Mouse (Mus musculus) limb, embryonic 14.5 days (tissue): ENCODE measurements around the gene Aatf. TPM values are rescaled to one million over a fixed set of nuclear protein-coding genes. Genes with fewer than 3 reads are reported as not detected.

Experiments
- ATAC-seq: fragments of 200-750 bp; cut with Nextera tagmentation; 2 replicates; pipeline ENCODE4 v1.8.0; 2017; ENCODE audit warnings: low read depth, moderate number of reproducible peaks, moderate TSS enrichment; ENCODE audit not compliant: low FRiP score
- DNase-seq: peaks from one replicate; pipeline ENCODE4 v3.0.0-alpha.2; 2015; ENCODE audit warnings: low spot score
- H3K27ac ChIP-seq: fragments of 300-500 bp; sonication (generic); replicated peaks from 2 replicates; pipeline ENCODE4 v1.5.1; 2014; ENCODE audit warnings: low read depth, mild to moderate bottlenecking, low read length, moderate library complexity, mixed read lengths
- H3K27me3 ChIP-seq: fragments of 300-500 bp; sonication (generic); 2 replicates; pipeline ENCODE4 v1.6.1; 2014; ENCODE audit warnings: low read length, mixed read lengths; ENCODE audit not compliant: control insufficient read depth, insufficient read depth
- H3K36me3 ChIP-seq: fragments of 300-500 bp; sonication (generic); 2 replicates; pipeline ENCODE4 v1.6.1; 2014; ENCODE audit warnings: mild to moderate bottlenecking, low read length, moderate library complexity, mixed read lengths; ENCODE audit not compliant: control insufficient read depth, insufficient read depth
- H3K4me1 ChIP-seq: fragments of 300-500 bp; sonication (generic); 2 replicates; pipeline ENCODE4 v1.6.1; 2014; ENCODE audit warnings: antibody characterized with exemption, low read length, mixed read lengths; ENCODE audit not compliant: control insufficient read depth, insufficient read depth
- H3K4me2 ChIP-seq: fragments of 300-500 bp; sonication (generic); replicated peaks from 2 replicates; pipeline ENCODE4 v1.6.1; 2014; ENCODE audit warnings: low read depth, mild to moderate bottlenecking, low read length, moderate library complexity; ENCODE audit not compliant: severe bottlenecking
- H3K4me3 ChIP-seq: fragments of 300-500 bp; sonication (generic); replicated peaks from 2 replicates; pipeline ENCODE4 v1.5.1; 2014; ENCODE audit warnings: low read length
- H3K9ac ChIP-seq: fragments of 300-500 bp; sonication (generic); 2 replicates; pipeline ENCODE4 v1.6.1; 2014; ENCODE audit warnings: mild to moderate bottlenecking, low read depth, low read length, moderate library complexity; ENCODE audit not compliant: severe bottlenecking
- H3K9me3 ChIP-seq: fragments of 300-500 bp; sonication (generic); 2 replicates; pipeline ENCODE4 v1.6.1; 2016; ENCODE audit warnings: low read length; ENCODE audit not compliant: control insufficient read depth
- POLR2A ChIP-seq: fragments of 200-500 bp; IDR thresholded peaks from 2 replicates; pipeline ENCODE4 v1.8.0; 2012; ENCODE audit warnings: inconsistent platforms, mild to moderate bottlenecking, moderate library complexity, borderline replicate concordance; ENCODE audit not compliant: insufficient read depth, insufficient read length; ENCODE audit errors: extremely low read depth
- WGBS: fragments of 180-500 bp; shearing (Covaris S2); extraction: QIAGEN DNeasy Blood & Tissue Kit; methylation state at CpG from one replicate; pipeline ENCODE4 v1.1.7; 2014; 5-methylcytosine and 5-hydroxymethylcytosine counted together
- polyA plus RNA-seq, 2 experiments: library from polyadenylated mRNA; depleted of rRNA in 1 of 2; stranded (reverse) in 1 of 2; unstranded in 1 of 2; fragments of >200 nt; fragmentation: Nextera tagmentation in 1 of 2; extraction: Ambion mirVana in 1 of 2; gene quantifications; 2 replicates each; pipeline versions ENCODE4 v1.2.1 to v1.2.3; 2012 to 2014

The Aatf gene
- polyA plus RNA-seq, 2 experiments = 12.3 to 44.8 TPM

DNA sequence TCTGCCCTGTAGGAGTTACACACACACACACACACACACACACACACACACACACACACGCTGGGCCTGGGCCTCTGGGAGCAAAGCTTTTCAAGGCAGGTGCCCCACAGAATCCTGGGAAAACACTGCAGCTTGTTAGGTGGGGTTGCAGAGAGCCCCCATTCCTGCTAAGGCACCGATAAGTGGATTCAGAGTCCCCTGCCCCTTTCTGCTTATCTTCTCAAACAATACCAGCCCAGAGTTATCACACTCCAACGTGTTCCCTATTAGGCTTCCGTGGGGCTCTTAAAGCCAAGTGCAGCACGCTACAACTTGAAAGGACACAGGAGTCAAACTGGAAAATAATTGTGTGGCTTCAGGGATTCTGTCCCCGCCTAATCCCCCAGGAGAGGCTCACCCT is 100.2 kb downstream of the Aatf start:
- peaks cover 4% of the 10 kb centered on the region; the same call in 1 of the 2 replicates for H3K4me1 ChIP-seq
- ATAC-seq = no peak
- no peak overlapping the region for H3K4me2 ChIP-seq
- H3K9me3 ChIP-seq = no peaks in the 10 kb centered on the region
- no peaks in the 10 kb centered on the region for H3K27me3 ChIP-seq
- H3K36me3 ChIP-seq = no peaks in the 10 kb centered on the region
- TF ChIP-seq POLR2A = no peak
- WGBS = 58% methylated on average over 6 of the region's 6 CpGs
- H3K27ac ChIP-seq = no peak overlapping the region
- no peak for DNase-seq
- H3K4me3 ChIP-seq = no peak overlapping the region
- H3K9ac ChIP-seq = no peak overlapping the region

DNA sequence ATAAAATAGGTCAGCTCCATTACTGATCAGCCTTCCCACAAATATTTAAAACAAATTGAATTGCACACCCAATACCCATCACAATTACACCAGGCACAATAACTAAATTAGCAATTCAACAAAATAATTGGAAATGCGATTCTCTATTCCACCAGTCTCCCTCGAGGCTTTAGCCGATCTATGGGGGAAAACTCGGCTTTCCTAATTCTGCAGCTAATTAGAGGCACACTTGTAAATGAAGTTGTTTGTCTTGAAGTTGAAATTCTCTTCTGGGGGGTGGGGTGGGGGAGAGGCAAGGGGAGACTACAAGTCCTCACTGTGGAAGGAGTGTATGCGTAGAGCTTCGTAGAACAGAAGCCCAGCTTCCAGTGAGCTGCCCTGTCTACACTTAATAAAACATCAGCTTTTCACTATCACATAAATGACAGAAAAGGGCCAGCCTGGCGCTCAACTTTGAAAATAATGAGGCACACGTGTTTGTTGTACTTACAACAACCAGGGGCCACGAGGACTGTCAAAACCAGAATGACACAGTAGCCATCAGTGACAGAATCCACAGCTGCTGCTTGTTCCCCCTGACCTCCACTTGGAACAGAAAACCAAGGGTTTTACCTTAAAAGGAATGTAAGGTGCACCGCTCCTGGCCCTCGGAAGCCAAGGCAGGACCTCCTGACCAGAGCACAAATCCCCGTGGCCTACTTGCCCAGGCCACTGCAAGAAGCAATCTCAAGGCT is 101.0 kb downstream of the Aatf start:
- Histone ChIP-seq H3K9ac (no peak overlapping the region), H3K27ac (no peak overlapping the region), H3K4me3 (no peak overlapping the region), H3K4me1 (peaks cover 4% of the 10 kb centered on the region; the same call in 1 of the 2 replicates), H3K9me3 (no peaks in the 10 kb centered on the region), H3K36me3 (no peaks in the 10 kb centered on the region), H3K27me3 (no peaks in the 10 kb centered on the region), H3K4me2 (no peak overlapping the region)
- DNase-seq (no peak), ATAC-seq (no peak)
- TF ChIP-seq POLR2A = no peak
- WGBS = 28% methylated on average over 12 of the region's 12 CpGs

DNA sequence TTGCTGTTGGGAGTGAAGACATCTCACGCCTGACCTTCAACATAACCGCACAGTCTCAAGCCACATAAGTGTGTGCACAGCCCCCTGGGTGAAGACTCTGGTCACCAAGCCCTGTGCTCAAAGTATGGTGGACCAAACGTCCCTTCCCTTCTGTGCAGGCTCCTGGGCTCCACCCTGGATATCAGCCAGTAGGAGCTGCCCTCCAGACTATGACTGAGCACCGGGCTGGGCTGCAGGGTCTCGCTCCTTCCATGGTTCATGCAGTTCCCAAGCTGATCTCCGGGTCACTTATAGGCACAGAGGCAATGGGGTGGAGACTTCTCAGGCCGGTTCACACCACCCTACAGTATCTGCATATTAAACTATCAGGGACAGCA is 101.7 kb downstream of the Aatf start:
- ATAC-seq = no peak

DNA sequence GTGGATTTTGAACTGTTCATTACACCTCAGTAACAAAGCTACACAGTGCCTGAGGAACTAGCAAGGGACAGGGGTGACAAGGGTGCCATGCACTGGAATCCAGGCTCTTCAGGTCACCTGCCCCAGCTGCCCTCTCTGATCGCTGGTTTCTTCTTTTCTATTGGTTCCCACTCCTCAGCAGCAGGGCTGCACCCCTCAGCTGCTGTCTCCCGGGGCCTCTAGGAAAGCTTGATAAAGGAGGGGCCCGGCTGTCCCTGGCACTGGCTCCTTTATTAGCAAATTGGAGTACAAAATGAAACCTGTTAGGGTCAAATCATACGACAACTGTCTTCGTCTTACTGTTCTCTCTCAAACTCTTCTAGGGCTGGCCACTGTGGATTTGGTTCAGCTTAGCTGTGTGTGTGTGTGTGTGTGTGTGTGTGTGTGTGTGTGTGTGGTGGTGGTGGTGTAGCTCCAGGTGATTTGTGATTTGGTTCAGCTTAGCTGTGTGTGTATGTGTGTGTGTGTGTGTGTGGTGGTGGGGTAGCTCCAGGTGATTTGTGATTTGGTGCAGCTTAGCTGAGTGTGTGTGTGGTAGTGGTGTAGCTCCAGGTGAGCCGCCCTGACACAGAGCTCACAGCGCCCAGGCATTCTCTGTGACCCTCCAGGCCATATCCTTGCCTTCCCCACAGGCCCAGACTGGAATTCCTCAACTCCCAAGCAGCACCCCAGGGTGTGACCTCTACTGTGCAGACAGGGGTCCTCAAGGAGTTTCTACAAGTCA is 102.3 kb downstream of the Aatf start:
- no peak for TF ChIP-seq POLR2A
- Histone ChIP-seq H3K9me3 (no peaks in the 10 kb centered on the region), H3K4me1 (peaks cover 4% of the 10 kb centered on the region; the same call in 1 of the 2 replicates), H3K36me3 (no peaks in the 10 kb centered on the region), H3K9ac (no peak overlapping the region), H3K4me3 (no peak overlapping the region), H3K27ac (no peak overlapping the region), H3K4me2 (no peak overlapping the region), H3K27me3 (no peaks in the 10 kb centered on the region)
- DNase-seq = no peak
- ATAC-seq = no peak
- WGBS = 60% methylated on average over 7 of the region's 7 CpGs

More for the DNA sequence above, 101.7 kb downstream of the Aatf start:
- H3K27ac ChIP-seq = no peak overlapping the region
- no peak overlapping the region for H3K4me3 ChIP-seq
- H3K4me2 ChIP-seq = no peak overlapping the region
- TF ChIP-seq POLR2A = no peak
- H3K4me1 ChIP-seq = peaks cover 4% of the 10 kb centered on the region; the same call in 1 of the 2 replicates
- no peaks in the 10 kb centered on the region for H3K27me3 ChIP-seq
- no peak for DNase-seq
- H3K9me3 ChIP-seq = no peaks in the 10 kb centered on the region
- no peaks in the 10 kb centered on the region for H3K36me3 ChIP-seq
- H3K9ac ChIP-seq = no peak overlapping the region
- WGBS = 64% methylated on average over 7 of the region's 7 CpGs

DNA sequence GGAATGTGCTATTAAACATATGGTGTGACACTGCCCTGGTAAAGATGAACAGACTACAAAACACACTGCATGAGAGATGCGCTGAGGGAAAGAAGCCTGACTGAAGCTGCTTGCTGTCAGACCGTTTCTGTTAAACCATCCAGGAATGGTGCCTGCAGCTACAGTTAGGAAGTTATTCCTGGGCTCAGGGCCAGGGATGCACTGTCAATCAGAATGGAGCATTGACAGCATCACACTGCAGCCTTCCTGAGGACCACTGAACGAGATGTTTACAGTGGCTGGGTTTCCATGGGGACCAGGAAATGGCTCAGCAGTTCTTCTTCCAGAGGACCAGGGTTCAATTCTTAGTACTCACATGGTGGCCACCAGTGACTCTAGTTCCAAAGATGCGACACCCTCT is 102.9 kb downstream of the Aatf start:
- no peaks in the 10 kb centered on the region for H3K9me3 ChIP-seq
- 63% methylated on average over 4 of the region's 4 CpGs for WGBS

More for the DNA sequence above, 102.9 kb downstream of the Aatf start:
- no peak for DNase-seq
- no peak for ATAC-seq
- Histone ChIP-seq H3K36me3 (no peaks in the 10 kb centered on the region), H3K27me3 (no peaks in the 10 kb centered on the region), H3K27ac (no peak overlapping the region), H3K9ac (no peak overlapping the region), H3K4me2 (no peak overlapping the region), H3K4me3 (no peak overlapping the region), H3K4me1 (peaks cover 4% of the 10 kb centered on the region; the same call in 1 of the 2 replicates)
- TF ChIP-seq POLR2A = no peak
